Mouse (Mus musculus) embryonic fibroblast, embryonic 13.5 days (primary cell): ENCODE measurements at regions not wholly inside any gene's neighbourhood (a gene's known extent, or its start where the extent isn't known, plus 50 kb on each side); places are given as distances from the start of the nearest gene placed in this dataset.

Source experiments
- CTCF ChIP-seq: IDR thresholded peaks from 2 replicates; pipeline ENCODE4 v1.5.1; 2011; ENCODE audit warnings: mild to moderate bottlenecking, control low read depth, low read length, moderate library complexity, borderline replicate concordance; ENCODE audit not compliant: insufficient read depth
- POLR2A ChIP-seq: IDR thresholded peaks from 2 replicates; pipeline ENCODE4 v1.6.1; 2011; ENCODE audit warnings: low read depth, mild to moderate bottlenecking, control low read depth, low read length, moderate library complexity

DNA sequence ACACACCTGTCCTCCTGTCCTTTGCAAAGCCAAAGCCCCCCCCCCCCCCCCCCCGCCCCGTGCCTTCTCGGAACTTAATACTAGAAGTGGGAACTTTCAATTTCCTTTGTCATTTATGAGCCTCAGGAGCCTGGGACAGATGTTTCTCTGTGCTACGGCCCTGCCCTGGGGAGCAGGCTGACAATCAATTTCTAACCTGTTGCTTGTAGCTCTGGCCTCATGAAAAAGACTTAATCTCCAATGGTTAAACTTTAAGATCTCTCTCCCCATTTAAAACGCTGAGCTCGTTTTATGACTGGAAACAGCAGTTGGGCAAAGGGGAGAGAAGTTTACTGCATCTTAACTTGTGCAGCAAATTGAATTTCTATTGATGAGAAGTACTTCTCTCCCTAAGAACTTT, 173.6 kb upstream of the Tas2r119 start:
- TF ChIP-seq CTCF = no peak
- no peak for TF ChIP-seq POLR2A
